Mouse (Mus musculus): ENCODE data around the gene Gpt2. TPM values are rescaled to one million over a fixed set of nuclear protein-coding genes. Genes with fewer than 3 reads are reported as not detected.

Gpt2 gene
- total and polyA plus RNA-seq, 2 experiments from 2014 or later: 24.5 to 50.2 TPM

DNA sequence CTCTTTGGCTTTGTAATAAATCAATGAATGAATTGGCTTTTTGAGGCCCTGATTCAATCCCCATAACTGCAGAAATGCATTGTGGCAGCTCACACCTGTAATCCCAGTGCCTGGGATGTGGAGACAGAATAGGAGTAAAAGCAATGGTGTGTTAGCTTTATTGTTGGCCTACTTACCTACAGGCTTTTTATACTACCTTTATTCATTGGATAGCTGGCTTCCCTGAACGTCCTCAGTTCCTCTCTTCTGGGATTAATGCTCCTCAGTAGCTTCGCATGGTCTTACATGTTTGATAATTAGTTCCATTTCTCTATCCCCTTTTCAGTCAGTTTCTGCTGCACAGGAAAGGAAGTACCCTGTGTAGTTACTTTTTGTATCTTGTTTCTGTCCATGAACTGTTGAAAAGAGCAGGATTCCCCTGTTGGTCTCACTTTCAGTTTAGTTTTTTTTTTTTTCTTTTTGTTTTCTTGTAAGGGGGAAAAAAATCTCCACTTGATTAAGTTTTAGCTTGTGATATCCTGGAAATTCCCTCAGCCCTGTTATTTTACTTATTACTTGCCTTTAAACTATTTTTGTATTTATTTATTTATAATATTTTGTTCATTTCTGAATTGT, 64.7 kb downstream of the Gpt2 start:
- H3K4me1 ChIP-seq (ENCODE audit: insufficient read depth): 0 out of 2 replicates have a peak, but pooled peaks cover 3% of the 10 kb centered on the region
- no peak overlapping the region for H3K9ac ChIP-seq
- no peak for TF ChIP-seq CTCF (IDR thresholded peaks at IDR 0.05; ENCODE audit: low read depth)
- 0 out of 2 replicates have a peak, but pooled peaks cover 4% of the 10 kb centered on the region for H3K36me3 ChIP-seq (ENCODE audit: insufficient read depth)
- no peak overlapping the region for H3K27ac ChIP-seq (ENCODE audit: low read depth, low read length)
- no peaks in the 10 kb centered on the region for H3K27me3 ChIP-seq (ENCODE audit: insufficient read depth, low read length)
- H3K9me3 ChIP-seq (ENCODE audit: low read length): no peaks in the 10 kb centered on the region
- ATAC-seq (no peak), DNase-seq (no peak)
- no peak overlapping the region for H3K4me3 ChIP-seq (ENCODE audit: low read depth, low read length)
- WGBS: 73% methylated on average over 2 of the region's 2 CpGs
- H3K4me2 ChIP-seq (ENCODE audit: low read depth): no peak overlapping the region

DNA sequence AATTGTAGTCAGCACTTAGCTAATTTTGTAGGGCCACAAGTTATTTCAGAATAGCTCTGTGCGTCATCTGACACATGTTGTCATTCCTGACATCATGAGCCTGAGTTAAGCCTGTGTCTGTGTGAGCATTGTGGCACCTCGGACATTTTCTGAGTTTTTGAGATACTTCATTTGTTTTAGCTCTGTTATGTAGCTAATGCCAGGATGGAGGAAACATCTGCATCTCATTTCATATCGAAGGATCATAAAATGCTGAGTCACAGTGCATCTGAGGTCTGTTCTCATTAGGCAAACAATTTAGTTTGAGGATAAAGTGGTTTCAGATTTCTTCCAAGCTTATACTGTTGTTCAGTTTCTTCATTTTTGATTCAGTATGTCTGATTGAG, 65.2 kb downstream of the Gpt2 start:
- ATAC-seq: no peak
- WGBS: 83% methylated on average over 3 of the region's 3 CpGs
- Histone ChIP-seq H3K4me3 (ENCODE audit: low read depth, low read length) (no peak overlapping the region), H3K9me3 (ENCODE audit: low read length) (no peaks in the 10 kb centered on the region), H3K4me1 (ENCODE audit: insufficient read depth) (no peaks in the 10 kb centered on the region), H3K27ac (ENCODE audit: low read depth, low read length) (no peak overlapping the region), H3K4me2 (ENCODE audit: low read depth) (no peak overlapping the region), H3K36me3 (ENCODE audit: insufficient read depth) (no peaks in the 10 kb centered on the region), H3K9ac (no peak overlapping the region), H3K27me3 (ENCODE audit: insufficient read depth, low read length) (no peaks in the 10 kb centered on the region)
- no peak for DNase-seq
- no peak for TF ChIP-seq CTCF (IDR thresholded peaks at IDR 0.05; ENCODE audit: low read depth)

DNA sequence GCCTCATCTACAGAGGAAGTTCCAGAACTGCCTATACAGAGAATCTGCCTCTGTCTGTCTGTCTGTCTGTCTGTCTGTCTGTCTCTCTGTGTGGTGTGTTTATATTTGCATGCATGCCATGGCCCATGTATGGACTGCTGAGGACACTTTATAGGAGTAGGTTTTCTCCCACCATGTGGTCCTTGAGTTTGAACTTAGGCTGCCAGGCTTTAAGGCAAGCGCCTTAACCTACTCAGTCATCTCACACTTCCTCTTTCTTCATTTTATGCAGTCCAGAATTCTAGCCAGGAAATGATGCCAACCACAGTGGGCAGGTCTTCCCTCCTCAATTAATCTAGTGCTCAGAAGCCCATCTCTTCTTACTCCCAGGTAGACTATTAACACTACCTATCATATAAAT, 66.8 kb downstream of the Gpt2 start:
- Histone ChIP-seq H3K9ac (no peak overlapping the region), H3K9me3 (ENCODE audit: low read length) (no peaks in the 10 kb centered on the region), H3K4me2 (ENCODE audit: low read depth) (no peak overlapping the region), H3K27me3 (ENCODE audit: insufficient read depth, low read length) (no peaks in the 10 kb centered on the region), H3K4me3 (ENCODE audit: low read depth, low read length) (no peak overlapping the region), H3K27ac (ENCODE audit: low read depth, low read length) (no peak overlapping the region), H3K4me1 (ENCODE audit: insufficient read depth) (no peaks in the 10 kb centered on the region), H3K36me3 (ENCODE audit: insufficient read depth) (no peaks in the 10 kb centered on the region)
- DNase-seq (no peak), ATAC-seq (no peak)
- TF ChIP-seq CTCF (IDR thresholded peaks at IDR 0.05; ENCODE audit: low read depth): no peak
- WGBS: 94% methylated on average over 1 of the region's 1 CpGs

DNA sequence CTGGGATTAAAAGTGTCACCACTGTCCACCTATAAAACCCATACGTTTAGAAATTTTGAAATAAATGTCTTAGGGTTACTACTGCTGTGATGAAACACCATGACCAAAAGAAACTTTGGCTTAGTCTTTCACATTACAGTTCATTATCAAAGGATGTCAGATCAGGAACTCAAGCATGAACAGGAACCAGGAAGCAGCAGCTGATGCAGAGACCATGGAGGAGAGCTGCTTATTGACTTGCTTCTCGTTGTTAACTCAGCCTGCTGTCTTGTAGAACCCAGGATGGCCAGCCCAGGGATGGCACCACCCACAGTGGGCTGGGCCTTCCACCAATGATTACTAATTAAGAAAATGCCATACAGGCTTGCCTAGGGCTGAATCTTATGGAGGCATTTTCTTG, 67.6 kb downstream of the Gpt2 start:
- H3K36me3 ChIP-seq (ENCODE audit: insufficient read depth): no peaks in the 10 kb centered on the region
- H3K9ac ChIP-seq: no peak overlapping the region
- H3K27me3 ChIP-seq (ENCODE audit: insufficient read depth, low read length): no peaks in the 10 kb centered on the region
- no peak overlapping the region for H3K4me2 ChIP-seq (ENCODE audit: low read depth)
- 67% methylated on average over 2 of the region's 2 CpGs for WGBS
- DNase-seq: no peak
- no peak overlapping the region for H3K4me3 ChIP-seq (ENCODE audit: low read depth, low read length)
- no peak for TF ChIP-seq CTCF (IDR thresholded peaks at IDR 0.05; ENCODE audit: low read depth)
- no peaks in the 10 kb centered on the region for H3K4me1 ChIP-seq (ENCODE audit: insufficient read depth)
- H3K27ac ChIP-seq (ENCODE audit: low read depth, low read length): no peak overlapping the region
- H3K9me3 ChIP-seq (ENCODE audit: low read length): no peaks in the 10 kb centered on the region
- ATAC-seq: no peak

DNA sequence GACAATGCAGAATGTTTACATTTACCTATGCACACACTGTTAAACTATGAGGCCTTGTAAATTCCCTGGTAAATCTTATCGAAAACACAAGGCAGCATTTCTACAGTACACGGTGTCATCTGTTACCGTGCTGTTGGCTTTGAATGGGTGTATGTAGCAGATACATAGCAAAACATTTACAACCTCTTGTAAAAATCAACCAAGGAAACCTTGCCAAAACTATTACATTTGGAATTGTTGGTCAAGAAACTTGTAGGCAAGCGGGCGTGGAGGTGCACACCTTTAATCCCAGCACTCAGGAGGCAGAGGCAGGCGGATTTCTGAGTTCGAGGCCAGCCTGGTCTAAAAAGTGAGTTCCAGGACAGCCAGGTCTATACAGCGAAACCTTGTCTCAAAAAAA, 71.0 kb downstream of the Gpt2 start:
- WGBS: 96% methylated on average over 8 of the region's 8 CpGs
- Histone ChIP-seq H3K27ac (ENCODE audit: low read depth, low read length) (no peak overlapping the region), H3K4me1 (ENCODE audit: insufficient read depth) (no peaks in the 10 kb centered on the region), H3K27me3 (ENCODE audit: insufficient read depth, low read length) (no peaks in the 10 kb centered on the region), H3K36me3 (ENCODE audit: insufficient read depth) (no peaks in the 10 kb centered on the region), H3K9me3 (ENCODE audit: low read length) (no peaks in the 10 kb centered on the region), H3K4me3 (ENCODE audit: low read depth, low read length) (no peak overlapping the region), H3K4me2 (ENCODE audit: low read depth) (no peak overlapping the region), H3K9ac (no peak overlapping the region)
- DNase-seq (no peak), ATAC-seq (no peak)
- TF ChIP-seq CTCF (IDR thresholded peaks at IDR 0.05; ENCODE audit: low read depth): no peak

DNA sequence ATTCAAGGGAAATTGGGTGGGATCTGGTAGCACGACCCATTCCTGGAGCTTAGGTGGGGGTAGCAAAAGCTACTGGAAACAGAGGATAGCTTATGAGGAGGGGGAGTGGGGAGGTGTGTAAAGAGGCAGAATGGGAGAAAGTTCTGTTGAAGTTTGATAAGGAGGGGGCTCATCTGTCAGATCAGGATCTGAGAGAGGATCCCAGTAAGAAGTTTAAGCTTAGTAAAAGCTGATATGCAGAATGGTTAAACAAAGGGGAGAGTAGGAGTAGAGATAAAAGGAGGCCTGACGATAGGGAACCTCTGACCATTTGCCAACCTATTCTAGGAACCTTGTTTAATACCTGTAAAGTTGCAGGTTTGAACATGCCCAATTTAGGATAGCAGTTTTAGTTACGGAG, 72.8 kb downstream of the Gpt2 start:
- no peaks in the 10 kb centered on the region for H3K27me3 ChIP-seq (ENCODE audit: insufficient read depth, low read length)
- H3K9ac ChIP-seq: no peak overlapping the region
- no peak overlapping the region for H3K27ac ChIP-seq (ENCODE audit: low read depth, low read length)
- no peak for DNase-seq
- no peaks in the 10 kb centered on the region for H3K4me1 ChIP-seq (ENCODE audit: insufficient read depth)
- ATAC-seq: no peak
- 82% methylated on average over 3 of the region's 3 CpGs for WGBS
- no peak for TF ChIP-seq CTCF (IDR thresholded peaks at IDR 0.05; ENCODE audit: low read depth)
- H3K4me2 ChIP-seq (ENCODE audit: low read depth): no peak overlapping the region
- H3K9me3 ChIP-seq (ENCODE audit: low read length): no peaks in the 10 kb centered on the region
- no peaks in the 10 kb centered on the region for H3K36me3 ChIP-seq (ENCODE audit: insufficient read depth)
- no peak overlapping the region for H3K4me3 ChIP-seq (ENCODE audit: low read depth, low read length)

DNA sequence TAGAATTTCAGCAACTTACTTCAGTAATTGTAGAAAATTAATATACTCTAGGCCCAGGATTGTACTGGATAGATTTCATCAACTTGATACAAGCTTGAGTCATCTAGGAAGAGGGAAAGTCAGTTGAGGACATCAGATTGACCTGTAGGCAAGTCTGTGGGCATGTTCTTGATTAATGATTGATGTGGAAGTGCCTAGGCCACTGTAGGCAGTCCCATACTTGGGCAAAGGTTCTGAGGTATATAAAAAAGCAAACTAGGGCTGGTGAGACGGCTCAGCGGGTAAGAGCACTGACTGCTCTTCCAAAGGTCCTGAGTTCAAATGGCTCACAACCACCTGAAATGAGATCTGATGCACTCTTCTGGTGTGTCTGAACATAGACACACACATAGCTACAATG, 75.4 kb downstream of the Gpt2 start:
- Histone ChIP-seq H3K4me3 (ENCODE audit: low read depth, low read length) (no peak overlapping the region), H3K4me1 (ENCODE audit: insufficient read depth) (no peaks in the 10 kb centered on the region), H3K27ac (ENCODE audit: low read depth, low read length) (no peak overlapping the region), H3K36me3 (ENCODE audit: insufficient read depth) (no peaks in the 10 kb centered on the region), H3K4me2 (ENCODE audit: low read depth) (no peak overlapping the region), H3K9ac (no peak overlapping the region), H3K27me3 (ENCODE audit: insufficient read depth, low read length) (no peaks in the 10 kb centered on the region), H3K9me3 (ENCODE audit: low read length) (no peaks in the 10 kb centered on the region)
- WGBS: 92% methylated on average over 2 of the region's 2 CpGs
- DNase-seq (no peak), ATAC-seq (no peak)
- TF ChIP-seq CTCF (IDR thresholded peaks at IDR 0.05; ENCODE audit: low read depth): no peak
